Mouse (Mus musculus) testis, adult 2 months (tissue): ENCODE data around the gene Dcp1b.

Source experiments
- CTCF ChIP-seq: fragments of 200-500 bp; IDR thresholded peaks from 2 replicates; pipeline ENCODE4 v1.5.1; 2012; ENCODE audit warnings: low read depth, mild to moderate bottlenecking, inconsistent platforms, low read length, moderate library complexity; ENCODE audit not compliant: control insufficient read depth, insufficient read depth, insufficient replicate concordance
- POLR2A ChIP-seq: fragments of 200-500 bp; IDR thresholded peaks from 2 replicates; pipeline ENCODE4 v1.6.1; 2012; ENCODE audit warnings: low read depth, mild to moderate bottlenecking, inconsistent platforms, low read length, moderate library complexity; ENCODE audit not compliant: control insufficient read depth

- TF ChIP-seq CTCF: no peak
- TF ChIP-seq POLR2A: no peak
These were observed 18.6 kb downstream of the Dcp1b start for GRCm38 (mm10) chr6:119193571-119194154.
